Mouse (Mus musculus) cerebellum, adult 8-10 months (tissue): ENCODE results near the gene Fcrlb.

ENCODE experiments used
- DNase-seq: peaks from one replicate; pipeline ENCODE4 v3.0.0; 2022

The Fcrlb gene

DNA sequence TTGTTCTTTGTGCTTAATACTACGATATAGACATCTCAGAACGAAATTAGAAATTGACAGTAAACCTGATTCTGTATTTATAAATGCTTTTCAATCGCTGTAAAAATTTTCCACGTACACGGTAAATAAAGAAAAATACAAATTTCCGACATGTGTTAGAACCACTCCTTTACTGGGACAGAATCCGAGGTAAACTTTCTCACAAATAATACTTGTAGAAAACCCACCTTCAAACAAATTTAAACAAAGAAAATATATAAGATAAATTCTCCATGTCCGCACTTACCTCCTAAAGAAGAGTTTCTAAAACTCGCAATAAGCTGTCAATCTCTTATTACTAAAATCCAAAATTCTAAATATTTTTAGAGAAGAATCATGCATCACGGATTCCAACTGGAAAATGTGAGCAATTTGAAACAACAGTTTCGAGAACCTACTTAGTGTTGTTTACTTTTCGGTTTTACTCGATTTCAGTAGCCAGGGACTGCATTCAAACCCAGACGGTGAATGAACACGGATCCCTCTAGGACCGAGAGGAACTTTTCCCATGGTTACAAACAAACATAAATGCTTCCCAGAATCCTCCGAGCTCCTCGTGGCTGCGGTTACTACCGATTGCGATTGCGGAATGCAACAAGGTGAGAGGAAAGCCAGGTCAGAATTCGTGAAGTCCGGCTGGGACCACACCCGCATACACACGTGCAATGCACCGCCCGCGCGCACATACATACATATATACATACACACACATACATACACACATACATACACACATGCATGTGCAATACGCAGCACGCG, 44.4 kb downstream of the Fcrlb start:
- peak; percentile 76 for DNase-seq

DNA sequence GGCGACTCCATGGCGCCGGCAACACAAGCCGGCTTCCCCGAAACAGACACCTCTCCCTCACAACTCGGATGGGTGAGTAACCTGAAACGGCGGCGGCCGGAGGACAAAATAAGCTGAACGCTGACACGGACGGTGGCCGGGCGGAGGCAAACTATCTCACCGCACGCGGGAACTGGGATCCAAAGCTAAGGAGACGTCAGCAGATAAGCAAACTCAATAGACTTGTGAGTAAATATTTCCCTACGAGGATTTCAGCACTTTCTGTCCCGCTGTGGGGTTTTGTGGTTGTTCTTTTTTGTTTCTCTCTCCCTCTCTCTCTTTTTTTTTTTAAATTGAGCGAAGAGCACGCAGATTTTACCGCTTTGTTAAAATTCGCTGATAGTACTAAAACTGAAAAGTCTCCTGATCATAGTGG, 45.0 kb downstream of the Fcrlb start, which contains the start of gene Atf6:
Gene Atf6, minus strand, starts transcription at position 81 of the 415 bp plus-strand sequence.
- DNase-seq: peak; percentile 97

DNA sequence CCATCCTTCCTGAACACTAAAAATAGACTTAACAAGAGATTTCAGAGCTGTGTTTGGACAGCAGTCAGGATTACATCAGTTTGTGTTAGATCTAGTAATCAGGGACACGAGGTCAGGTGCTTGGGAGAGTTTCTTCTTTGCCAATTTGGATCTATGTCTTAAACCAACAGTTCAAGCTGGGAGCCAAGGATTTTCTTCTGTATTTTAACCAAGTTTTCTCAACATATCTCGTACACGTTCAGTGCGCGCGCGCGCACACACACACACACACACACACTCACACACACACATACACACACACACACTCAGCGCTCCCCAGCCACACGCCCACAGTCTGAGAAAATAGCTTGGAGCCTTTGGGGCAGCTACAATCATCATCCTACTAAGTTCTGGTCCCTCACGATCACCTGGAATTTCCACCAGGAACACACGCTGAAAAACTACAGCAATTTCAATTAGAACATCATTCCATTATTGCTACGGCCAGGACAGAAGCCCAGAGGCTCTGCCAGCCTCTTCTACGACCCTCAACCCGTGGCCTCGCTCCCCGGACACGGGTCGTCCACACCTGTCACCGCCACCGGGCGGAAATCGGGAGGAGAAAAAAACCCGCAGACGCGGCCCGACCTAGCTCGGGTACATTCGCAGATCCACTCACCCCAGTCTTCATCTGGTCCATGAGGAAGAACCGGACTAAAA, 45.6 kb downstream of the Fcrlb start:
- DNase-seq: no peak

DNA sequence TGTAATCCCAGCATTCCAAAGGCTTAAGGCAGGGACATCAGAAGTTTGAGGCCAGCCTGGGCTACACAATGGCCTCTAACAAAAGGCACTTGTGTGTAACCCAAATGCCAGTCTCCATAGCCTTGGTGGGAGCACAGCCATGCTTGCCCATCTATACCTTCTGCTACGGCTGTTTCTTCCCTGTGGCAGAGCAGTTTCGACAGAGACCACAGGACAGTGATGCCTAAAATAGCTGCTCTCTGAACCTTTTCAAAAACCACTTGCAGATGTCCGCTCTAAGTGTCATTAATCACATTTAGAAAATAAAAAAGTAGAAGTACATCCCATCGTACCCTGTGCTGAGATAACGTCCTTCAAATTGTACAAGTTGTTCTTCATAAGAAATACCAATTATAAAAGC, 47.3 kb downstream of the Fcrlb start:
- no peak for DNase-seq

DNA sequence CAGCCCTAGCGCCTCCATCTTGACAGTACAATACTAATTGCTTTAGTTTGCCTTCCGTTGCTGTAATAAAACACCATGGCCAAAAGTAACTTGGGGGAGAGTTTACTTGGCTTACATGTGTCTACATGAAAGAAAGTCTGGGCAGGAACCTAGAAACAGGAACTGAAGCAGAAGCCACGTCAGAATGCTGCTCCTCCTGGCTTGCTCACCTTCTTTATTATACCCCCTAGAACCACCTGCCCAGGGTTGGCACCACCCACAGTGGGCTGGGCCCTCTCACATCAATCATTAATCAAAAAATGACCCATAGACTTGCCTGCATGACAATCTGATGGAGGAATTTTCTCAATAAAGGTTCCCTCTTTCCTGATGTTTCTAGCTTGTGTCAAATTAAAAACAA, 48.0 kb downstream of the Fcrlb start:
- DNase-seq: no peak

DNA sequence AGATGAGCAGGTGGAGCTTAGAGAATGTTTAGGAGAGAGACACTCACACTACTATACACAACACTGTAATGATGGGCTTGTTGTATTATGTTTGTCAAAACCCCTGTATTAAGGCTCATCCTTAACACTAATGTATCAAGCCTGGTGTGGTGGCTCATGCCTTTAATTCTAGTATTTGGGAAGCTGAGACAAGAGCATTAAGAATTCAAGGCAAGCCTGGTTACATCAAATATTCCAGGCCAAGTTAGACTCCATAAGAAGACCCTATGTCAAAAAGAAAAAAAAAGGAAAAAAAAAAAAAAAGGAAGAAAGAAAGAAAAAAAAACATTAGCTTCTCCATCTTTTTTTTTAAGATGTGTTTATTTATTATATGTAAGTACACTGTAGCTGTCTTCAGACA, 48.5 kb downstream of the Fcrlb start:
- no peak for DNase-seq

DNA sequence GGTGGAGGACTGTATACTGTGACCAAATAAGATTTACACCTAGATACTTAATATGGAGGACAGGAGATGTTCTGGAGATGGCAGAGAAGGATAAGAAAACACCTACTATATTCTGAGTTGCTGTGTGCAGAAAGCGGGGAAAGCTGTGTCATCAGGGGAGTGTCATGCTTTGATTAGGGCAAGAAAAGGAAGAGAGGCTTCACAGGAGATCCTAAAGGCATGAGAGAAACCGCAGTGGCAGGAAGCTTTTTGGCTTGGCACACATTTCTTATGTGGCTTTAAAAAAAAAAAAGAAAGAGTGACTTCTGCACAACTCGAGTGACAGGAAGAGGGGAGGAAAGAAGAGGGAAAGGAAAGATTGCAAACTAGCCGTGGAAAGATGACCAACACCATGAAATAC, 49.7 kb downstream of the Fcrlb start:
- DNase-seq: no peak

DNA sequence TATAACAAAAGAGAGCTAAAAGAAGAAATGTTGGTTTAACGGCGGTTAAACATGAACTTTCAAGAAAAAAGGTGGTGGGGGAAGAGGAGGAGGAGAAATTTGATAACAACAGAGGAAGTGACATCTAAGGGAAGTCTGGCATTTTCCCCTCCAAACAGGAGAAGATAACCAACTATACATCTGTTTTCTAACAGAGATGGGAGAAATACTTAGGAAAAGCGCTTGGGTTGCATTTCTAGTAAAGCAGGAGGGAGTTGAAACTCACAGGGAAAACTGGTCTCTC, 50.4 kb downstream of the Fcrlb start:
- DNase-seq: no peak

DNA sequence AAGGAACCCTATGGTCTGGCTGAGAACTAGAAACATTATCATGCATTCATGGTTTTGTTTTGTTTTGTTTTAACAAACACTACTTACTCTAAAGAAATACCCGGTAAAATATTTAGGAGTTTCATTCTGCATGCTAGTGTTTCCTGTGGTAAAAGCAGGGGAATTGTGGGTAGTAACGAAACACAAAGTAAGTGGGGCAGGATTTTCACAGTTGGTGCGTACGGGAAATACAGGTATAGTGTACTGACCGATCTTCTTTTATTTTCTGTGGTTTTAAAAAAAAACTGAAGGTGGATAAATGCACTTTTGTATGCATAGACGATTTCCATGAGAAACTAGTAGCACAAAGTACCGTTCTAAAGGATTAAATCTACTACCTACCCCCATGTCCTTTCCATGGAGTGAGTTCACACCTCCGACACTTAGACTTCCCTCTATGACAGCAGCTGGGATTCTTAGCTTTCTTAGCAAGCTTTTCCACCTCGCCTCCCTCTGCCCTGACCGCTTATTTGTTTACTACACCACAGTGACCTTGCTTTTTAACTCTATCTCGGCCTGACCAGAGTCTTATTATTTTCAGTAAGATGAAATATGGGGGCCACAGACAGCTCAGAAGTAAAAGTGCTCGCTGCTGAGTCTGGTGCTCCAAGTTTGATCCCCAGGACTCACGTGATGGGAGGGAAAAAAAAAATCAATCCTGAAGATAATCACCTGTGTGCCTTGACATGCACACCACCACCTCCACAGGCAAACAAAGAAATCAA, 50.9 kb downstream of the Fcrlb start:
- DNase-seq: no peak

DNA sequence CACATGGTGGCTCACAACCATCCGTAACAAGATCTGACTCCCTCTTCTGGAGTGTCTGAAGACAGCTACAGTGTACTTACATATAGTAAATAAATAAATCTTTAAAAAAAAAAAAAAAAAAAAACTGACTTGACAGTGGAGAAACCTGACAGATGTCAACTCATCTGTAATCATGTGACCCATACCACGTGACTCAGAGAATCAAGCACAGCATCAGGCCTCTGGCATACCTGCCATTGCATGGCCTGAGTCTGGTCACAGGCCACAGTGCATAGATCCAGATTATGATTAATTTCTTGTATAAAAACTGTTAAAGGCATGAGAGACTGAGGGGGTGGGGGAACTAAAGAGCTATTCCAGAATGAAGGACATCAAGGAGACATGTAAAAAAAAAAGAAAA, 53.9 kb downstream of the Fcrlb start:
- no peak for DNase-seq

DNA sequence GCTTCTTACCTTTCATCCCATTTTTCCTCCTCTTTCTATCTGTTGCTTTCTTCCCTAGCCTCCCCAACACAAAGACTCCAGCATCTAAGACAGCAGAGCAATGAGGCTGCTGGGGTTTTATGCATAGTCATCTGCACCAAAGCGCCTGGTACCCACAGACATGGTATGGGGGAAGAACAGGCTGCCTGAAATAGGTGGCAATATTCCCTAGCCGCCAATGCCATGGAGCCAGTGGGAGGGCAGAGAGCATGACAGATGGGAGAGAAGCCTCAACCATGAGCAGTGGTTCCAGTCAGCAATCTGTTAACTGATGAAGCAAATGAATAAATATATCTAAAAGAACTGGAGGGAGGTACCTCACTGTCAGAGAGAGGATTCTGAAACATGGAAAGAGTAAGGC, 55.4 kb downstream of the Fcrlb start:
- no peak for DNase-seq
